Mouse (Mus musculus) midbrain, embryonic 15.5 days (tissue): ENCODE results near the gene Gper1. TPM values are rescaled to one million over a fixed set of nuclear protein-coding genes. Genes with fewer than 3 reads are reported as not detected.

Experiments used
- ATAC-seq: fragments of 200-750 bp; cut with Nextera tagmentation; replicated peaks from 2 replicates; pipeline ENCODE4 v1.8.0; 2017; ENCODE audit warnings: moderate TSS enrichment
- H3K27ac ChIP-seq: fragments of 300-500 bp; sonication (generic); 2 replicates; pipeline ENCODE4 v1.5.1; 2015; ENCODE audit warnings: mild to moderate bottlenecking, inconsistent platforms
- H3K27me3 ChIP-seq: fragments of 300-500 bp; sonication (generic); replicated peaks from 2 replicates; pipeline ENCODE4 v1.6.1; 2015; ENCODE audit warnings: inconsistent platforms
- H3K36me3 ChIP-seq: fragments of 300-500 bp; sonication (generic); replicated peaks from 2 replicates; pipeline ENCODE4 v1.6.1; 2015; ENCODE audit warnings: inconsistent platforms
- H3K4me1 ChIP-seq: fragments of 300-500 bp; sonication (generic); 2 replicates; pipeline ENCODE4 v1.6.1; 2015; ENCODE audit warnings: inconsistent platforms
- H3K4me2 ChIP-seq: fragments of 300-500 bp; sonication (generic); 2 replicates; pipeline ENCODE4 v1.6.1; 2015; ENCODE audit warnings: inconsistent platforms, mild to moderate bottlenecking, moderate library complexity
- H3K4me3 ChIP-seq: fragments of 300-500 bp; sonication (generic); 2 replicates; pipeline ENCODE4 v1.5.1; 2015; ENCODE audit warnings: mild to moderate bottlenecking, inconsistent platforms
- H3K9ac ChIP-seq: fragments of 300-500 bp; sonication (generic); 2 replicates; pipeline ENCODE4 v1.6.1; 2015; ENCODE audit warnings: mild to moderate bottlenecking, inconsistent platforms
- H3K9me3 ChIP-seq: fragments of 300-500 bp; sonication (generic); 2 replicates; pipeline ENCODE4 v1.6.1; 2016; ENCODE audit warnings: inconsistent platforms
- WGBS: fragments of 180-500 bp; shearing (Covaris S2); methylation state at CpG from one replicate; pipeline ENCODE4 v1.1.7; 2015; ENCODE audit warnings: mixed read lengths; 5-methylcytosine and 5-hydroxymethylcytosine counted together
- polyA plus RNA-seq: library from polyadenylated mRNA; unstranded; fragments of >200 nt; fragmentation: Nextera tagmentation; extraction: Ambion mirVana; gene quantifications from 2 replicates; pipeline ENCODE4 v1.2.1, GENCODE M21; 2015

Gene Gper1
- polyA plus RNA-seq, 1 experiment from 2014 or later, result 8.2 TPM

GRCm38 (mm10) chr5:139466373-139466772 is 43.4 kb downstream of the Gper1 start:
- Histone ChIP-seq H3K4me1 (no peaks in the 10 kb centered on the region), H3K4me3 (no peak overlapping the region), H3K9ac (no peak overlapping the region), H3K4me2 (no peak overlapping the region), H3K36me3 (peaks cover 1% of the 10 kb centered on the region), H3K9me3 (no peaks in the 10 kb centered on the region), H3K27me3 (no peaks in the 10 kb centered on the region), H3K27ac (no peak overlapping the region)
- no peak for ATAC-seq
- WGBS, result 80% methylated on average over 2 of the region's 2 CpGs

DNA sequence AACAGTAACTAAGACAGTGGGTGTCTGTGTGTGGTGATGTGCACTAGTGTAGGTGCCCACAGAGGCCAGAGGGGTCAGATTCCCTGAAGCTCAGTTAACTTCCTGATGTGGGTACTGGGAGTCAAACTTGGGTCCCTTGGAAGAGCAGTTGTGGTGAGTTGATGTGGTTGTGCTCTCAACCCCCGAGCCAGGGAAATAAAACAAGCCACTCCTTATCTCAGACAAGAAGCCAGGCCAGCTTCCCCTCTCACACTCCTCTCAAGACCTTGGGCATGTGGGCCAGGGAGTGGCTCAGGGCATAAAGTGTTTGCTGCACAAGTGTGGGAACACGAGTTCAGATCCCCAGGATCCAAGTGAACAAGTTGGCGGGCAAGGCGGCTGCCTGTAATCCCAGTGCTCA is 43.9 kb downstream of the Gper1 start:
- ATAC-seq, result no peak
- H3K9me3 ChIP-seq, result no peaks in the 10 kb centered on the region
- H3K4me2 ChIP-seq, result no peak overlapping the region
- no peaks in the 10 kb centered on the region for H3K27me3 ChIP-seq
- H3K9ac ChIP-seq, result no peak overlapping the region
- H3K4me1 ChIP-seq, result no peaks in the 10 kb centered on the region
- no peak overlapping the region for H3K27ac ChIP-seq
- H3K36me3 ChIP-seq, result peaks cover 5% of the 10 kb centered on the region
- H3K4me3 ChIP-seq, result no peak overlapping the region
- 69% methylated on average over 4 of the region's 4 CpGs for WGBS

DNA sequence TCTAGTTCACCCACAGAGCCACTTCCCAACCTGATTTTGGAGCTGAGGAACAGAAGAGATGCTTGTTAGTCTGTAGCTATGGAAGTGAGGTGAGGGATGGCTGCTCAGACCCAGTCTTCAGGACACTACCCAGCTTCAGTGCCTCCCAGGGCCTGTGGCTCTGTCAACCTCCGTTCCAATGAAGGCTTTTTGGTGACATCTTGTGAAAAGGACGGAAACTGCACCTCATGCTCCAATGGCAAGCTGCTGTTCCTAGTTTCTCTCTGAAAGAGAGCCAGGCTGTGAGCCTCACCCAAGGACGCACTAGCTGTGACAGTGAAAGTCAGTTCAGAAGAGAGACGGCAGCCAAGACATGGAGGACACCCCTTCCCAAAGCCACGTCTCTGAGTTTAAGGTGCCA is 45.0 kb downstream of the Gper1 start:
- Histone ChIP-seq H3K27me3 (no peaks in the 10 kb centered on the region), H3K9me3 (no peaks in the 10 kb centered on the region), H3K4me1 (no peaks in the 10 kb centered on the region), H3K9ac (no peak overlapping the region), H3K4me2 (no peak overlapping the region), H3K27ac (no peak overlapping the region), H3K4me3 (no peak overlapping the region), H3K36me3 (peaks cover 15% of the 10 kb centered on the region)
- WGBS, result 44% methylated on average over 5 of the region's 5 CpGs
- ATAC-seq, result no peak

- WGBS, result 65% methylated on average over 9 of the region's 9 CpGs
- Histone ChIP-seq H3K4me3 (no peak overlapping the region), H3K4me1 (no peaks in the 10 kb centered on the region), H3K27ac (no peak overlapping the region), H3K4me2 (no peak overlapping the region), H3K9ac (no peak overlapping the region), H3K36me3 (peaks cover 62% of the 10 kb centered on the region), H3K9me3 (no peaks in the 10 kb centered on the region), H3K27me3 (no peaks in the 10 kb centered on the region)
- ATAC-seq, result no peak
These were observed 51.8 kb downstream of the Gper1 start for GRCm38 (mm10) chr5:139474741-139475140.

Other genes with a start within 250 kb of the Gper1 start
- 51.3 and 54.3 TPM in 2 replicates for gene Sun1, start 222.5 kb upstream of the Gper1 start, polyA plus RNA-seq
- gene Get4, start 170.8 kb upstream of the Gper1 start, polyA plus RNA-seq, result 119 and 127 TPM in 2 replicates
- gene Adap1, start 97.5 kb upstream of the Gper1 start, polyA plus RNA-seq, result 115 and 118 TPM in 2 replicates
- 106 and 108 TPM in 2 replicates for gene Cox19, start 71.7 kb upstream of the Gper1 start, polyA plus RNA-seq
- 0.46 TPM in 1 of 2 replicates, not detected in the other for gene Cyp2w1, start 70.5 kb upstream of the Gper1 start, polyA plus RNA-seq
- gene Gpr146, start 45.5 kb upstream of the Gper1 start, polyA plus RNA-seq, result 2.5 and 2.7 TPM in 2 replicates
- gene C130050O18Rik, start 17.9 kb upstream of the Gper1 start, polyA plus RNA-seq, result 0.18 and 0.33 TPM in 2 replicates
- 16.7 and 17.9 TPM in 2 replicates for gene 3110082I17Rik, start 37.4 kb downstream of the Gper1 start, polyA plus RNA-seq
- gene Zfand2a, start 61.4 kb downstream of the Gper1 start, polyA plus RNA-seq, result 22.7 and 24.2 TPM in 2 replicates
- gene Uncx, start 120.3 kb downstream of the Gper1 start, polyA plus RNA-seq, result 43.5 and 48.8 TPM in 2 replicates